Mouse (Mus musculus) liver, postnatal 0 days (tissue): ENCODE measurements at regions not wholly inside any gene's neighbourhood (a gene's known extent, or its start where the extent isn't known, plus 50 kb on each side); places are given as distances from the start of the nearest gene placed in this dataset.

Experiments used
- ATAC-seq: fragments of 200-750 bp; cut with Nextera tagmentation; 2 replicates; pipeline ENCODE4 v1.8.0; 2017; ENCODE audit warnings: mild to moderate bottlenecking, moderate library complexity
- DNase-seq: peaks from one replicate; pipeline ENCODE4 v3.0.0-alpha.2; 2016
- H3K27ac ChIP-seq: fragments of 300-500 bp; sonication (generic); 2 replicates; pipeline ENCODE4 v1.5.1; 2014; ENCODE audit warnings: antibody characterized with exemption, moderate library complexity, mild to moderate bottlenecking, low read depth
- H3K27me3 ChIP-seq: fragments of 300-500 bp; sonication (generic); 2 replicates; pipeline ENCODE4 v1.6.1; 2014; ENCODE audit warnings: low read length, control low read depth, mixed read lengths; ENCODE audit not compliant: insufficient read depth
- H3K36me3 ChIP-seq: fragments of 300-500 bp; sonication (generic); replicated peaks from 2 replicates; pipeline ENCODE4 v1.6.1; 2014; ENCODE audit warnings: mild to moderate bottlenecking, control low read depth, low read length, moderate library complexity, mixed read lengths; ENCODE audit not compliant: insufficient read depth
- H3K4me1 ChIP-seq: fragments of 300-500 bp; sonication (generic); 2 replicates; pipeline ENCODE4 v1.6.1; 2014; ENCODE audit warnings: antibody characterized with exemption, mild to moderate bottlenecking, control low read depth; ENCODE audit not compliant: insufficient read depth
- H3K4me2 ChIP-seq: fragments of 300-500 bp; sonication (generic); 2 replicates; pipeline ENCODE4 v1.6.1; 2014; ENCODE audit warnings: low read depth, mild to moderate bottlenecking, low read length, moderate library complexity, mixed read lengths
- H3K4me3 ChIP-seq: fragments of 300-500 bp; sonication (generic); 2 replicates; pipeline ENCODE4 v1.5.1; 2014; ENCODE audit warnings: low read depth, low read length
- H3K9ac ChIP-seq: fragments of 300-500 bp; sonication (generic); replicated peaks from 2 replicates; pipeline ENCODE4 v1.6.1; 2014; ENCODE audit warnings: mild to moderate bottlenecking, moderate library complexity
- H3K9me3 ChIP-seq: fragments of 300-500 bp; sonication (generic); 2 replicates; pipeline ENCODE4 v1.6.1; 2016; ENCODE audit warnings: mild to moderate bottlenecking, control low read depth, low read length, mixed read lengths
- CTCF ChIP-seq: sonication (generic); IDR thresholded peaks from 2 replicates; pipeline ENCODE4 v1.5.1; 2016; ENCODE audit warnings: antibody characterized with exemption, low read depth
- EP300 ChIP-seq: IDR thresholded peaks from 2 replicates; pipeline ENCODE4 v1.6.1; 2016; ENCODE audit warnings: antibody characterized with exemption, low read depth, mild to moderate bottlenecking
- WGBS: fragments of 180-500 bp; shearing (Covaris S2); extraction: QIAGEN DNeasy Blood & Tissue Kit; methylation state at CpG from one replicate; pipeline ENCODE4 v1.1.7; 2014; ENCODE audit not compliant: insufficient replicate concordance; 5-methylcytosine and 5-hydroxymethylcytosine counted together

GRCm38 (mm10) chr14:76664586-76665508 lies 108.2 kb upstream of the Serp2 start:
- Histone ChIP-seq H3K4me3 (no peak overlapping the region), H3K27me3 (no peaks in the 10 kb centered on the region), H3K4me1 (peaks cover 7% of the 10 kb centered on the region; the same call in 1 of the 2 replicates), H3K9me3 (no peaks in the 10 kb centered on the region), H3K27ac (no peak overlapping the region), H3K4me2 (no peak overlapping the region), H3K36me3 (no peaks in the 10 kb centered on the region), H3K9ac (no peak overlapping the region)
- ATAC-seq = no peak
- TF ChIP-seq CTCF (no peak), EP300 (no peak)
- DNase-seq = no peak
- 54% methylated on average over 11 of the region's 11 CpGs for WGBS

- peaks cover 7% of the 10 kb centered on the region; the same call in 1 of the 2 replicates for H3K4me1 ChIP-seq
- WGBS = 83% methylated on average over 2 of the region's 2 CpGs
- no peaks in the 10 kb centered on the region for H3K27me3 ChIP-seq
- no peaks in the 10 kb centered on the region for H3K9me3 ChIP-seq
- no peak overlapping the region for H3K27ac ChIP-seq
- no peak overlapping the region for H3K4me2 ChIP-seq
- no peak overlapping the region for H3K4me3 ChIP-seq
- no peak for DNase-seq
- H3K36me3 ChIP-seq = no peaks in the 10 kb centered on the region
- H3K9ac ChIP-seq = no peak overlapping the region
- no peak for ATAC-seq
- TF ChIP-seq EP300 = no peak
- TF ChIP-seq CTCF = no peak
Measured at GRCm38 (mm10) chr14:76663816-76664215, 107.1 kb upstream of the Serp2 start.

GRCm38 (mm10) chr14:76662871-76663270 lies 106.2 kb upstream of the Serp2 start:
- no peak overlapping the region for H3K27ac ChIP-seq
- no peak overlapping the region for H3K4me2 ChIP-seq
- no peak for TF ChIP-seq CTCF
- no peak for TF ChIP-seq EP300
- 65% methylated on average over 7 of the region's 7 CpGs for WGBS
- no peak overlapping the region for H3K9ac ChIP-seq
- no peak overlapping the region for H3K4me3 ChIP-seq
- no peaks in the 10 kb centered on the region for H3K36me3 ChIP-seq
- DNase-seq (no peak), ATAC-seq (no peak)
- no peaks in the 10 kb centered on the region for H3K27me3 ChIP-seq
- H3K4me1 ChIP-seq = peaks cover 10% of the 10 kb centered on the region
- no peaks in the 10 kb centered on the region for H3K9me3 ChIP-seq

DNA sequence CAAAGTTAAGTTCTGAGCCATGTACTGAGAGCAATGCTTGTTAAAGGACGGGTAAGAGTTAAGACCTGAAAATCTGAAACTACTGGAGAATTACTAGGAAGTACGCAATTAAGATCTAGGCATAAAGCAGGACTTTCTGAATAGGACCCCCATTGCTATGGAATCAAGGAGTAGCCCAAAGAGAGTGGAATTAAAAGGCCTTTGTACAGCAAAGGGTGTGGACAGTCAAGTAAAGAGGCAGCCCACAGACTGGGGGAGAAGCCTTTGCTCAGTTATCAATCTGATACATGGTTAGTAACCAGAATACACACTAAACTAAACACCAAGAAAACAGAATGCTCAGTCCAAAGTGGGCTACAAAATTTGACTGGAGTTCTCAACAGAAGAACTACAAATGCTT lies 104.2 kb upstream of the Serp2 start:
- TF ChIP-seq EP300 = no peak
- no peak for TF ChIP-seq CTCF
- H3K27me3 ChIP-seq = no peaks in the 10 kb centered on the region
- WGBS = 80% methylated on average over 2 of the region's 2 CpGs
- DNase-seq (no peak), ATAC-seq (no peak)
- H3K9me3 ChIP-seq = no peaks in the 10 kb centered on the region
- no peaks in the 10 kb centered on the region for H3K36me3 ChIP-seq
- no peak overlapping the region for H3K27ac ChIP-seq
- no peak overlapping the region for H3K4me2 ChIP-seq
- peaks cover 10% of the 10 kb centered on the region for H3K4me1 ChIP-seq
- H3K9ac ChIP-seq = no peak overlapping the region
- no peak overlapping the region for H3K4me3 ChIP-seq

- no peaks in the 10 kb centered on the region for H3K27me3 ChIP-seq
- H3K4me1 ChIP-seq = peaks cover 3% of the 10 kb centered on the region; the same call in 1 of the 2 replicates
- ATAC-seq = no peak
- H3K27ac ChIP-seq = no peak overlapping the region
- no peak overlapping the region for H3K9ac ChIP-seq
- TF ChIP-seq EP300 = no peak
- TF ChIP-seq CTCF = no peak
- WGBS = 60% methylated on average over 15 of the region's 15 CpGs
- no peaks in the 10 kb centered on the region for H3K9me3 ChIP-seq
- H3K4me2 ChIP-seq = no peak overlapping the region
- no peak overlapping the region for H3K4me3 ChIP-seq
- no peaks in the 10 kb centered on the region for H3K36me3 ChIP-seq
- no peak for DNase-seq
Measured at GRCm38 (mm10) chr14:76658952-76659502, 102.3 kb upstream of the Serp2 start.

DNA sequence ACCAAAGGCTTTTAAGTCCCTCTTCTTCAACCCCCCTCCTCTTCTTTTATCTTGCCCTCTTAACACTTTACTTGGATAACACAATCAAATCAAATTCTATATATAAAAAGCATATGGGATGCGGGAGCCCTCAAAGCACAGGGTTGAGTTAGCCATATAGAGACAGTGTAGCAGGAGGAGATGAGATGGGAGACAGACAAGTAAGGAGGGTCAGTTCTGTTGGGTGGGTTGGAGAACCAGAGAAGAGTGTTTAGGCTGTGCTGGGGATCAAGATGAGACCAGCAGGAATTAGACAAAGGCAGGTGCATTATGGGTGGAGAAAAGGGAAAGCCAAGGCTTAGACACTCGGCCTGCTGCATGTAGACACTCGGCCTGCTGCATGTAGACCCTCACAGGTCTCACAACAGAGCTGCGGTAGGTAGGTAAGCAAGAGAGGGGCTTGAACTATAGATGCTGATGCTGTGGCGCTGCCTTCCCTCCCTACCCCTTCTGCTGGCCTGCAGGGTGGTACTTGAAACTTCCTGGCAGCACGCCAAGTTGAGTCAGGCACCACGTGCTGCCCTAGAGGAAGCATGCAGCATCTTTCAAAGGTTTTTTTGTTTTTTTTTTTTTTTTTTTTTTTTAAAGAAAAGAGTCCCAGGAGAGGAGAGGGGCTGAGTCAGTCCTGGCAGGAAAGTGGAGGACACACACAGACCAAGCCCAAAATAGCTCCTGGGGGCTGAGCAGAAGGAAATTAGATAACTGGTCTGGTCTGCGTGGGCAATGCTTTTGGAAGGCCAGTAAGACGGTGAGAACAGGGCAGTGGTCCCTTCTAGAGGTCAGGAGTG lies 101.3 kb upstream of the Serp2 start:
- 0 out of 2 replicates have a peak, but pooled peaks have one; percentile 8 for TF ChIP-seq CTCF
- no peak for TF ChIP-seq EP300
- H3K4me3 ChIP-seq = no peak overlapping the region
- no peak overlapping the region for H3K27ac ChIP-seq
- no peak overlapping the region for H3K4me2 ChIP-seq
- WGBS = 50% methylated on average over 9 of the region's 9 CpGs
- H3K36me3 ChIP-seq = no peaks in the 10 kb centered on the region
- H3K9me3 ChIP-seq = no peaks in the 10 kb centered on the region
- DNase-seq (peak; percentile 58), ATAC-seq (0 out of 2 replicates have a peak, but pooled peaks have one; percentile 19)
- H3K27me3 ChIP-seq = no peaks in the 10 kb centered on the region
- H3K9ac ChIP-seq = no peak overlapping the region
- peaks cover 3% of the 10 kb centered on the region; the same call in 1 of the 2 replicates for H3K4me1 ChIP-seq
